Mouse (Mus musculus): ENCODE data around the gene Fgd5.

DNA sequence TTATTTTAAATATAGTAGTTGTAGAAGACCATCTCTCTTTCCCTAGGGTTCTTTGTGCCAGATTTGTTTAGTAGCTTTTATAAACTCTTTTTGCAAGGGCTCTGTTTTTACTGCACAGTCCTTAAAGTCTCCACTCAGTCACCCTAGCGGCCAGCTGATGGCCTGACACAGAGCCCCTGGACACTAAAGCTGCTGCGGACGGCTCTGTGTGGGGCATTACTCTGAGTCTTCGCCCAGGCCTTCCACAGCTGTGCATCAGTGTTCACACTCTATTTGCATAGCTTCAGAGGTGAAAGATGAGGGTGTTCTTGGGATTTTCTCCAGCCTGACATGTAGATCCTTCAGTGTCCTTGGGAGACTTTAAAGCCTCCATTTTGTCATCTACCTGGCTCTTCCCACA lies 40.2 kb upstream of the Fgd5 start:
- no peak for TF ChIP-seq CTCF (IDR thresholded peaks at IDR 0.05; ENCODE audit: insufficient read depth, low read depth, low read length)
- no peak for TF ChIP-seq POLR2A (IDR thresholded peaks at IDR 0.05; ENCODE audit: insufficient read depth, low read depth, low read length)
